Mouse (Mus musculus) hindbrain, embryonic 14.5 days (tissue): ENCODE results near the gene Slpi. TPM values are rescaled to one million over a fixed set of nuclear protein-coding genes. Genes with fewer than 3 reads are reported as not detected.

Source experiments
- ATAC-seq: fragments of 200-750 bp; cut with Nextera tagmentation; 2 replicates; pipeline ENCODE4 v1.8.0; 2017; ENCODE audit warnings: moderate number of reproducible peaks, mild to moderate bottlenecking, moderate TSS enrichment, moderate library complexity; ENCODE audit not compliant: low FRiP score
- DNase-seq: peaks from one replicate; pipeline ENCODE4 v3.0.0-alpha.2; 2015; ENCODE audit warnings: low spot score
- H3K27ac ChIP-seq: fragments of 300-500 bp; sonication (generic); 2 replicates; pipeline ENCODE4 v1.5.1; 2014; ENCODE audit warnings: mild to moderate bottlenecking, moderate library complexity
- H3K27me3 ChIP-seq: fragments of 300-500 bp; sonication (generic); 2 replicates; pipeline ENCODE4 v1.6.1; 2014; ENCODE audit warnings: mild to moderate bottlenecking, low read length, mixed read lengths; ENCODE audit not compliant: control insufficient read depth, insufficient read depth
- H3K36me3 ChIP-seq: fragments of 300-500 bp; sonication (generic); replicated peaks from 2 replicates; pipeline ENCODE4 v1.6.1; 2014; ENCODE audit not compliant: control insufficient read depth, insufficient read depth
- H3K4me1 ChIP-seq: fragments of 300-500 bp; sonication (generic); replicated peaks from 2 replicates; pipeline ENCODE4 v1.6.1; 2014; ENCODE audit warnings: antibody characterized with exemption, low read length, mixed read lengths; ENCODE audit not compliant: control insufficient read depth, insufficient read depth
- H3K4me2 ChIP-seq: fragments of 300-500 bp; sonication (generic); replicated peaks from 2 replicates; pipeline ENCODE4 v1.6.1; 2014; ENCODE audit warnings: mild to moderate bottlenecking, moderate library complexity
- H3K4me3 ChIP-seq: fragments of 300-500 bp; sonication (generic); replicated peaks from 2 replicates; pipeline ENCODE4 v1.5.1; 2014; ENCODE audit warnings: mild to moderate bottlenecking, low read length
- H3K9ac ChIP-seq: fragments of 300-500 bp; sonication (generic); 2 replicates; pipeline ENCODE4 v1.6.1; 2014
- H3K9me3 ChIP-seq: fragments of 300-500 bp; sonication (generic); 2 replicates; pipeline ENCODE4 v1.6.1; 2016; ENCODE audit warnings: low read length; ENCODE audit not compliant: control insufficient read depth
- WGBS: fragments of 180-500 bp; shearing (Covaris S2); extraction: QIAGEN DNeasy Blood & Tissue Kit; methylation state at CpG from one replicate; pipeline ENCODE4 v1.1.7; 2014; 5-methylcytosine and 5-hydroxymethylcytosine counted together
- polyA plus RNA-seq: library from polyadenylated mRNA; unstranded; fragments of >200 nt; fragmentation: Nextera tagmentation; extraction: Ambion mirVana; gene quantifications from 2 replicates; pipeline ENCODE4 v1.2.1, GENCODE M21; 2014

The Slpi gene
- polyA plus RNA-seq, 1 experiment from 2014 or later = 0.62 TPM

DNA sequence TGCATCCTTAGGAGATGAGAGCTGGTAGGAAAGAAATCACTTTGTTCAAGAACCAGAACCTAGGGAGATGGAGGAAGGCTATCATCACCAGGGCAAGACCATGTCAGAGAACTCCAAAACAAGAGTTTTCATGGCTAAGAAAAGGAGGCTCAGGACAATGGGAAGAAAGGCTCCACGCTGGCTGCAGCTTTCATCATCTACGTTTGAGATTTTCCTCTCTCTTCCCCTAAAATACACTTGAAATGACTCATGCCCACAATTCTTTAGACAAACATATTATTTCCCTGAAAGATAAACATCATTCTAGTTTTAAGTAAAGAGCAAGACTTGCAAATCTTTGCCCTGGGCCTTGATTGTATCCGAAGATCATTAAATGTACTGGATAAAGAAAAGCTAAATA is 17.5 kb downstream of the Slpi start:
- H3K27ac ChIP-seq = no peak overlapping the region
- H3K9ac ChIP-seq = no peak overlapping the region
- H3K4me3 ChIP-seq = no peak overlapping the region
- H3K9me3 ChIP-seq = no peaks in the 10 kb centered on the region
- H3K36me3 ChIP-seq = no peaks in the 10 kb centered on the region
- 87% methylated on average over 3 of the region's 3 CpGs for WGBS
- H3K4me2 ChIP-seq = no peak overlapping the region
- no peaks in the 10 kb centered on the region for H3K27me3 ChIP-seq
- no peaks in the 10 kb centered on the region for H3K4me1 ChIP-seq
- DNase-seq (no peak), ATAC-seq (no peak)

DNA sequence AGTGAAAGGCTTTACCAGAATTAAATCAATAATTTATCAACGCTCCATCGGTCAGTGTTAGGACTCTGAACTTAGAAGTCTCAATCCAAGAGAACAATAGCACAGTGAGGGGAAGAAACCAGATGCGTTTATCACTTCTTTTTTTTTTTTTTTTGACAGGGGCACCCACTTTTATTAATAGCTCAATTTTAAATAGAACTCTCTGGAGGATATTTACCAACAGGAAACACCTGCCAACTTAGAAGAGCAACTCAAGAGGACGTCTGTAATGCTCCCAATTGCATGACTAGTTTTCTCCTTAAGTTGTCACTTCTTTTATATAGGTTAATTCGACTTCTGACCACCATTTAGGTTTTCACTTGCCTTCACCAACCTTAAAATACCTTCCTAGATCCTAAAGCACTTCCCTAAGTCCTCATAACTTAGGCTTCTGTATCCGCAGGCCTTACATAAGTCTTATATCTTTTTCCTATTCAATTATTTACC is 20.2 kb downstream of the Slpi start:
- no peak overlapping the region for H3K9ac ChIP-seq
- DNase-seq (no peak), ATAC-seq (no peak)
- no peaks in the 10 kb centered on the region for H3K36me3 ChIP-seq
- 82% methylated on average over 6 of the region's 6 CpGs for WGBS
- no peak overlapping the region for H3K4me3 ChIP-seq
- H3K4me2 ChIP-seq = no peak overlapping the region
- H3K9me3 ChIP-seq = no peaks in the 10 kb centered on the region
- H3K27ac ChIP-seq = no peak overlapping the region
- no peaks in the 10 kb centered on the region for H3K27me3 ChIP-seq
- H3K4me1 ChIP-seq = no peaks in the 10 kb centered on the region

DNA sequence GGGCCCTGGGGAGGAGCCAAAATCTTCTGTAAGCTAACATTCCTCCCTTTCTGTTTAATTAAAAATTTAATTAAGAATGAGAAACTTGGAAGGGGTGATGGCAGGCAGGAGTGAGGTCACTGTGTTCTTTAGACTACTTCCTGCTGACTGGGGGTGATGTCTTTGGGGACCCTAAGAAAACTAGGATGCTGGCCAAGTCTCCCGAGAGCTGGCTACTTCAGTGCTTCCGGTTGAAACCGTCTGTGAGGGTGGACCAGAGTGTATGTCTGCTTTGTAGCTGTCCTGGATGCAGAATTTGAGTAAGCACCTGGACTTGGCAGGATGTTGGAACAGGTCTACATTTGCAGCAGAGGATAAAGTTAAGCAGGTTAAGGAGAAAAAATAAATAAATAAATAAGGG is 21.9 kb downstream of the Slpi start:
- no peak overlapping the region for H3K4me3 ChIP-seq
- H3K4me1 ChIP-seq = no peaks in the 10 kb centered on the region
- no peaks in the 10 kb centered on the region for H3K27me3 ChIP-seq
- DNase-seq (no peak), ATAC-seq (no peak)
- H3K9me3 ChIP-seq = no peaks in the 10 kb centered on the region
- no peak overlapping the region for H3K4me2 ChIP-seq
- H3K36me3 ChIP-seq = no peaks in the 10 kb centered on the region
- WGBS = 66% methylated on average over 3 of the region's 3 CpGs
- no peak overlapping the region for H3K27ac ChIP-seq
- H3K9ac ChIP-seq = no peak overlapping the region

DNA sequence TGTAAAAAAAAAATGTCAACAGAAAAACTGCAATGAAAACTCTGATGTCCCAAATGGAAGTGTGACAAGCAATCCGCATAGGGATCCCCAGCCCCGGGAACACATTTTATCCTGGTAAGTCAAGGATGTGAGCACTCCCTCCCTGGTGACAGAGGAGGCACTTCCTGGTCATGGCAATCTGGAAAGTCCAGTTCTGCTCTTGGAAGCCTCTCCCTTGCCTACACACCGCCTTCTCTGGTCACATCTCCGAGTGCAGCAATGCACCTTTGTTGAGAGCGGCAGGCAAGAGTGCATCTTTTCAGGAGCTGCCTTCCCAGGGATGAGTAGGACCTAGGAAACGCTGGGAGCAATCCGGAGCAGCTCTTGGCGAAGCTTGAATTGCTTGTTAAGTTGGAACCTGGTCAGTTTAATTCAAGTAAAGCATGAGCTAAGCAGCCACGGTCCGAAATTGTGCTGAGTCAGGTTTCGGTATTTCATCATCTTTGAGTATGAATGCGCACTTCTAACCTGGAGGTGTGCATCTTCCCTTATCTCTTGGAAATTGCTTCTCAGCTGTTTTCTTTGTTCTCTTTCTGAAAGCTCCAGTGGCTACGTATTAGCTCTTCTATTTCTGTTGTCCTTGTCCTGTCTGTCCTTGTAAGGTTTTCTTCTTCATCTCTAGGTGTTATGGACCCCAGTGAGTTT is 27.8 kb downstream of the Slpi start:
- 31% methylated on average over 13 of the region's 13 CpGs for WGBS
- no peak for DNase-seq
- no peaks in the 10 kb centered on the region for H3K36me3 ChIP-seq
- no peaks in the 10 kb centered on the region; the same call in 1 of the 2 replicates for H3K27me3 ChIP-seq
- no peak overlapping the region for H3K4me2 ChIP-seq
- H3K9me3 ChIP-seq = no peaks in the 10 kb centered on the region
- ATAC-seq = no peak
- H3K27ac ChIP-seq = no peak overlapping the region
- H3K9ac ChIP-seq = no peak overlapping the region
- H3K4me3 ChIP-seq = no peak overlapping the region
- no peaks in the 10 kb centered on the region for H3K4me1 ChIP-seq

DNA sequence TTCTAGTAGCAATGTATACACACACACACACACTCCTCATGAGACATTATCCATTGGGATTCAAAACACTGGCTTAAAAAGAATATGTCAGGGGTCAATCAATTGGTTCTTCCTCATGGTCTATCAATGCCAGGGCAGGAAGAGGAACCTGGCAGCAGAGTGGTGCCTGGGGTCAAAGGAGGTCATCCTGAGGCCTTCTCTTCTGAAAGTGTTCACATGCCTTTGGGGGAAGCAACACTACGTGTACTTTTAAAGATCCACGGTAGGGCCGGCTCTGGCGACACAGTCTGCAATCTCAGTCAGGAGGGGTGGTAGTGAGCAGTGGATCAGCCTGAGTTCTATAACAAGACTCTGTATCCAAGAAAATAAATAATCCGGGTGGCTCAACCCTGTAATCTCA is 29.2 kb downstream of the Slpi start:
- no peak for ATAC-seq
- Histone ChIP-seq H3K36me3 (no peaks in the 10 kb centered on the region), H3K4me3 (no peak overlapping the region), H3K9me3 (no peaks in the 10 kb centered on the region), H3K4me2 (no peak overlapping the region), H3K9ac (no peak overlapping the region), H3K27ac (no peak overlapping the region), H3K27me3 (no peaks in the 10 kb centered on the region; the same call in 1 of the 2 replicates), H3K4me1 (no peaks in the 10 kb centered on the region)
- 73% methylated on average over 5 of the region's 5 CpGs for WGBS
- no peak for DNase-seq

DNA sequence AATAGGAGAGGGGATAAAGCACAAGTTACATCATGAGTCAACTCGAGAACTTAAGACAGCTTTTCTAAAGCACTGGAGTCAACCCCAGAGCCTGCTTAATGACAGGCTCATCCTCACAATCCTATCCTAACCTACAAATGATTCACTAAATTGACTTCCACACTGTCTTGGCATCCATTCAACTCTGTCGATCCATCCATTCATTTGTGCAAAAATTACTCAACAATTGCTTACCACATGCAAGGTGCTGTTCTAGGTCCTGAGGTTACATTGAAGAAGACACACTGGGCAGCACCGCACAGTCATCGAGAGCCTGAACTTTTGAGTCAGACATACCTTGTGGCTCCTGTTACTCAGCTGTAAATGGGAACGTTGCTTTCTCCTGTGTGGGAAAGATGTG is 29.9 kb downstream of the Slpi start:
- Histone ChIP-seq H3K9ac (no peak overlapping the region), H3K4me3 (no peak overlapping the region), H3K36me3 (no peaks in the 10 kb centered on the region), H3K9me3 (no peaks in the 10 kb centered on the region), H3K4me1 (no peaks in the 10 kb centered on the region), H3K27me3 (no peaks in the 10 kb centered on the region; the same call in 1 of the 2 replicates), H3K4me2 (no peak overlapping the region), H3K27ac (no peak overlapping the region)
- no peak for ATAC-seq
- WGBS = 89% methylated on average over 5 of the region's 5 CpGs
- DNase-seq = no peak

DNA sequence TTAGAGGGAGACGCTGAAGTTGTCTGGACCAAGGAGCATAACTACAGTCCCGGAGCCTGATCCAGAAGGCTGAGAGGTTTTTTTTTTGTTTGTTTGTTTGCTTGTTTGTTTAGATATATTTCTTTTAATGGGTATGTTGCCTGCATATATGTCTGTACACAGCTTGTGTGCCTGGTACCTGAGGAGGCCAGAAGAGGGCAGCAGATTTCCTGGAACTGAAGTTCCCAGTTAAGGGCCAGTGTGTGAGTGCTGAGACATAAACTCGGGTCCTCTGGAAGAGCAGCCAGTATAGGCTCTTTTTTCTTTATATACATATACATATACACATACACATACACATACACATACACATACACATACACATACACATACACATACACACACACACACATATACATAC is 30.5 kb downstream of the Slpi start:
- no peak overlapping the region for H3K4me3 ChIP-seq
- 80% methylated on average over 3 of the region's 3 CpGs for WGBS
- DNase-seq = no peak
- H3K4me2 ChIP-seq = no peak overlapping the region
- H3K27ac ChIP-seq = no peak overlapping the region
- no peaks in the 10 kb centered on the region for H3K4me1 ChIP-seq
- H3K27me3 ChIP-seq = no peaks in the 10 kb centered on the region; the same call in 1 of the 2 replicates
- no peaks in the 10 kb centered on the region for H3K36me3 ChIP-seq
- H3K9me3 ChIP-seq = no peaks in the 10 kb centered on the region
- ATAC-seq = no peak
- no peak overlapping the region for H3K9ac ChIP-seq

DNA sequence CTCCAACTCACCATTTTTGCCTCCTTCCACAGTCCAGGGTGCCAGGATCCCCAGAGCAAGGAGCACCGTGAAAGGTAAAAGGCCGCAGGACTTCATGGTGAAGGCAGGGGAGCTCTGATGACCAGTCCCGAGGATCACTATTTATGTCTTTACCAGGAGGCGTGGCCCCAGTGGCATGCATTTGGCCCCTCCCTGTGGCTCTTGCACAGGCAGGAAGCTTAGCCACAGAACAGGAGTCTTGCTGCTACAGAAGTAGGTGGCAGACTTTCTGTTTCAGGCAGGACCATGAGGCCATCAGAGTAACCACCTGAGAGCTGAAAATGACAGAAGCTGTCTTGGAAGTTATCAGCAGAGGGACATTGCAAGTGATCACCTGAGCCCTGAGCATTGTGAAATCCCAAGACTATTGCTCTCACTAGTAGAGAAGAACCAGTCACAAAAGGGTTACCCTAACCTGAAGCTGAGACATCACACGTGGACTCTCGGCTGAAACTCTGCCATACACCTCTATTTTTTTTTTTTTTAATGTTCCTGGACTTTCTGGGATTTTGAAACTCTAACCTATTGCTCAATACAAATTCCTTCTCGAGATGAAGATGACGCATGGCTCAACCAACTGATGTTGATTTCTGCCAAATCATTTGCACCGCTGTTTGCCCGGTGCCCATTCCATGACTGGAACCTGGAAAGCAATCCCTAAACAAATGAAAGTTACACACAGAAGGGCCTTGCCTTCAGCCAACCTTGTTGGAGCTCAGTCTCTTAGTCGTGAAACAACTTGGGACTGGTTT is 32.5 kb downstream of the Slpi start:
- Histone ChIP-seq H3K4me3 (no peak overlapping the region), H3K4me1 (no peaks in the 10 kb centered on the region), H3K9ac (no peak overlapping the region), H3K9me3 (no peaks in the 10 kb centered on the region), H3K4me2 (no peak overlapping the region), H3K27ac (no peak overlapping the region), H3K36me3 (no peaks in the 10 kb centered on the region), H3K27me3 (no peaks in the 10 kb centered on the region; the same call in 1 of the 2 replicates)
- DNase-seq (no peak), ATAC-seq (no peak)
- 81% methylated on average over 11 of the region's 11 CpGs for WGBS

DNA sequence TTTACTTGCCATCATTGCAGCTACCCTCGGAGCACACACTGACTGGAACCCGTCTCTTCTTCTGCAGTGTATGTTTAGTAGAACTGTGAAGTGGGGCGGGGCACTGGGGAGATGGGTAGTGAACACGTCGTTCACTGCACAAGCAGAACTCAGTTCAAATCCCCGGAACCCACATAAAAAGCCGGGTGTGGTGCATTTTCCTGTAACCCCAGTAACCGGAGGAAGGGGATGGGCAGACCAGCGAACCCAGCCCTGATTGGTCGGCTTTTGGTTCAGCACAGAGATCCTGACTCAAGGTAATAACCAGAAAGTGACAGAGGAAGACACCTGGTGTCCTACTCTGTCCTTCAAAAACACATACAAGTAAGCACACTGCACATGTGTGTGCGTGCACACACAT is 35.5 kb downstream of the Slpi start:
- H3K4me3 ChIP-seq = no peak overlapping the region
- no peak for ATAC-seq
- no peaks in the 10 kb centered on the region for H3K36me3 ChIP-seq
- 94% methylated on average over 11 of the region's 11 CpGs for WGBS
- H3K9ac ChIP-seq = no peak overlapping the region
- no peaks in the 10 kb centered on the region for H3K27me3 ChIP-seq
- no peak overlapping the region for H3K4me2 ChIP-seq
- no peak overlapping the region for H3K27ac ChIP-seq
- no peaks in the 10 kb centered on the region for H3K9me3 ChIP-seq
- no peaks in the 10 kb centered on the region for H3K4me1 ChIP-seq
- no peak for DNase-seq
